Mouse (Mus musculus): ENCODE data around the gene Zswim1. TPM values are rescaled to one million over a fixed set of nuclear protein-coding genes. Genes with fewer than 3 reads are reported as not detected.
"Not testable (repeated sequence)": the region's sequence is repeated elsewhere in the genome, so short reads cannot be mapped to it uniquely, and the experiment has no call there.

The Zswim1 gene
- polyA plus RNA-seq, 1 experiment from 2014 or later: 20.4 TPM

DNA sequence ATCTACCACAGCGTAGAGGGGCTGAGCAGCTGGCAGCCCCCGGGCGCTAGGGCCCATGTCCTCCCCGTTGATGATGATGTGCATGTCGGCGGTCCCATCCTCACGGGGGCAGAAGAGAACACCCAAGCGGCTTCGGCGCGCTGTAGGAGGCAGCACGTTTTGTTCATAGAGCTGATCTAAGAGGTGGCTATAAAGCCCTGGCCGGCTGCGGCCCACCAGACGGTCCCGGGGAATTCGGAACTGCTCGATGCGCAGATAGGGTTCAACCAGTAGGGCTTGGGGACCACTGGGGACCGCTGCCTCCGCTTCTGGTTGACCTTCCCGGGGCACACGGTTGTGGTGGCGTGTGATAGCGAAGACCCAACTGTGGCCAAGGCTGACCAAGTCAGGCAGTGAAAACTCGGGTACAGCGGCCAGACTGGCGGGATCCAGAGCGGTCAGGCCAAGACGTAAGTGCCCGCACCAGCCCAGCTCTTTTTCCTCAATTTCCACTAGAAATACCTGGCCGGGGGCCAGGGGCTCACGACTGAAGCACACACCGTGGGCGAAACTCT lies 10.3 kb downstream of the Zswim1 start, which contains the start of gene Ctsa:
Ctsa (plus strand) TSS at position 126 of the 554 bp plus-strand sequence.
- Histone ChIP-seq H3K9me3 (replicated peaks; ENCODE audit: control insufficient read depth, low read length) (no peaks in the 10 kb centered on the region), H3K27me3 (ENCODE audit: control insufficient read depth, insufficient read depth, low read length) (no peaks in the 10 kb centered on the region), H3K36me3 (replicated peaks; ENCODE audit: control insufficient read depth, insufficient read depth, low read depth, low read length) (no peaks in the 10 kb centered on the region; the same call in 1 of the 2 replicates), H3K4me2 (ENCODE audit: low read depth, low read length) (peak within 1 kb of the TSS; percentile 99), H3K4me3 (ENCODE audit: low read depth, low read length) (peak within 1 kb of the TSS; percentile 75), H3K4me1 (ENCODE audit: control insufficient read depth, insufficient read depth, low read length) (peaks cover 7% of the 10 kb centered on the region; the same call in 1 of the 2 replicates), H3K9ac (replicated peaks; ENCODE audit: low read length) (peak within 1 kb of the TSS; percentile 83), H3K27ac (replicated peaks; ENCODE audit: low read depth, low read length) (peak within 1 kb of the TSS; percentile 59)
- WGBS: 2% methylated on average over 35 of the region's 35 CpGs
- ATAC-seq (replicated peaks; ENCODE audit: insufficient number of reproducible peaks, low FRiP score, low TSS enrichment, low read depth) (peak; percentile 64), DNase-seq (ENCODE audit: low spot score) (peak; percentile 78)

DNA sequence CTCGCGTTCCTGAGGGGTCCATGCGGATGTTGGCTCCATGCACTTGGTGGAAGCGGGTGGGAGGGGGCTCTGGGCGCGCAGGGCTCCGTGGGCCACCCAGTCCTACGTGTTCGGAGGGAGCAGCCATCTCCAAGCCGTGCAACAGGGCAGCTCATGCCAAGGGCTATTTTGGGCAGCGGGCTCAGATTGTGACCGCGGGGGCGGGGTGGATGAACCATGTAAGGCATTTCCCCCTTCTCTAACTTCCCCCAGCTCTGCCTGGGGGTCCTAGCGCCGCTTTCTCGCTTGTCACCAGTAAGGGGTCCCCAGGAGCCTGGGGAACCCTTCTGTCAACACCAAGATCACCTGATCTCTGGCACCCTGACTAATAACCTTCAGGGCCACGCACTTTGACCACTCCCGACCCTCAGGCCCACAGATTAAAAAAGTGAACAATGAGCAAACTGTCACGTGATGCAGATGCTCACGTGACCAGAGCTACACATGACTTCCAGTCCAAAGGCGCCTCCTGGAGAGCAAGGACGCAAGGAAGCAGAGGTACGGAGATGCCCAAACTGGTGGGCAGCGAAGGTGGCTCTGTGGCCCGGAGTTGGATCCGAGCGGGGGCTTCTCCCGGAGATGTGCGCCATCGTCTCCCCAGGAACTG lies 11.0 kb downstream of the Zswim1 start, which contains the start of gene Neurl2:
Neurl2 (minus strand) TSS at position 143 of the 646 bp plus-strand sequence.
- under 1% methylated on average over 31 of the region's 31 CpGs for WGBS
- Histone ChIP-seq H3K36me3 (replicated peaks; ENCODE audit: control insufficient read depth, insufficient read depth, low read depth, low read length) (no peaks in the 10 kb centered on the region; the same call in 1 of the 2 replicates), H3K9me3 (replicated peaks; ENCODE audit: control insufficient read depth, low read length) (no peaks in the 10 kb centered on the region), H3K27ac (replicated peaks; ENCODE audit: low read depth, low read length) (peak within 1 kb of the TSS; percentile 59), H3K4me1 (ENCODE audit: control insufficient read depth, insufficient read depth, low read length) (peaks cover 7% of the 10 kb centered on the region; the same call in 1 of the 2 replicates), H3K4me2 (ENCODE audit: low read depth, low read length) (peak within 1 kb of the TSS; percentile 99), H3K9ac (replicated peaks; ENCODE audit: low read length) (peak within 1 kb of the TSS; percentile 83), H3K4me3 (ENCODE audit: low read depth, low read length) (peak within 1 kb of the TSS; percentile 75), H3K27me3 (ENCODE audit: control insufficient read depth, insufficient read depth, low read length) (no peaks in the 10 kb centered on the region)
- peak; percentile 97 for DNase-seq (ENCODE audit: low spot score)
- ATAC-seq (replicated peaks; ENCODE audit: insufficient number of reproducible peaks, low FRiP score, low TSS enrichment, low read depth): peak; percentile 60

DNA sequence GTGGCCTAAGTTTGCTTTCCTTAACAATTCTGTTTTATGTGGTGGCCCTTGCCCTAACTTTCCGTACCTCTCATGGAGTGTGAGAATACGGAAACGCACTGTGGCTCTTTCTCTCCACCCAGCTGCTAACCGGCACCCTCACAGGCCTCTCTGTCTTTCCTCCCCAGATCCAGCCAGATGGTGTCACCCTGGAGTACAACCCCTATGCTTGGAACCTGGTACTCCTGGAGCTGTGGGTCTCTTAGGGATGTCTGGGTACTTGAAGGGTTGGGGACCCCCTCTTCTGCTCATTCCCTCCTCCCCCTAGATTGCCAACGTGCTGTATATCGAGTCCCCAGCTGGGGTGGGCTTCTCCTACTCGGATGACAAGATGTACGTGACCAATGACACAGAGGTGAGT lies 12.0 kb downstream of the Zswim1 start:
- no peak for ATAC-seq (replicated peaks; ENCODE audit: insufficient number of reproducible peaks, low FRiP score, low TSS enrichment, low read depth)
- peak overlapping the region; percentile 75 for H3K4me3 ChIP-seq (ENCODE audit: low read depth, low read length)
- no peak for DNase-seq (ENCODE audit: low spot score)
- WGBS: 44% methylated on average over 8 of the region's 8 CpGs
- peak overlapping the region; percentile 83 for H3K9ac ChIP-seq (replicated peaks; ENCODE audit: low read length)
- H3K27me3 ChIP-seq (ENCODE audit: control insufficient read depth, insufficient read depth, low read length): no peaks in the 10 kb centered on the region
- no peak overlapping the region for H3K27ac ChIP-seq (replicated peaks; ENCODE audit: low read depth, low read length)
- H3K9me3 ChIP-seq (replicated peaks; ENCODE audit: control insufficient read depth, low read length): no peaks in the 10 kb centered on the region
- H3K4me2 ChIP-seq (ENCODE audit: low read depth, low read length): peak overlapping the region; percentile 99
- H3K4me1 ChIP-seq (ENCODE audit: control insufficient read depth, insufficient read depth, low read length): peaks cover 7% of the 10 kb centered on the region; the same call in 1 of the 2 replicates
- H3K36me3 ChIP-seq (replicated peaks; ENCODE audit: control insufficient read depth, insufficient read depth, low read depth, low read length): no peaks in the 10 kb centered on the region; the same call in 1 of the 2 replicates

DNA sequence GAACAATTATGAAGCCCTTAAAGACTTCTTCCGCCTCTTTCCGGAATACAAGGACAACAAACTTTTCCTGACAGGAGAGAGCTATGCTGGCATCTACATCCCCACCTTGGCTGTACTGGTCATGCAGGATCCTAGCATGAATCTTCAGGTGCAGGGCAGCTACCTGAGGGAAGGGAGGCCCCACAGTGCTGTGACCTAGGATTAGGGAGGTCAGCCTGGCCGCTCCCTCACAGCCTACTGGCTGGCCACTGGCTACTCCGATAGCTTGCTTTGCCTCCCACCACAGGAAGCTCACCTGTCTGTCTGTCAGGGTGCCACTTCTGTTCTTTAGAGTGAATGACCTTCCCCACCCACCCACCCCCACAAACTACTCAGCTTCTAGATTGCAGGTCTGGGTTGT lies 12.7 kb downstream of the Zswim1 start:
- no peak overlapping the region for H3K9ac ChIP-seq (replicated peaks; ENCODE audit: low read length)
- no peak for ATAC-seq (replicated peaks; ENCODE audit: insufficient number of reproducible peaks, low FRiP score, low TSS enrichment, low read depth)
- no peaks in the 10 kb centered on the region for H3K27me3 ChIP-seq (ENCODE audit: control insufficient read depth, insufficient read depth, low read length)
- H3K36me3 ChIP-seq (replicated peaks; ENCODE audit: control insufficient read depth, insufficient read depth, low read depth, low read length): no peaks in the 10 kb centered on the region; the same call in 1 of the 2 replicates
- DNase-seq (ENCODE audit: low spot score): no peak
- no peak overlapping the region for H3K27ac ChIP-seq (replicated peaks; ENCODE audit: low read depth, low read length)
- no peaks in the 10 kb centered on the region for H3K9me3 ChIP-seq (replicated peaks; ENCODE audit: control insufficient read depth, low read length)
- 97% methylated on average over 4 of the region's 4 CpGs for WGBS
- no peak overlapping the region for H3K4me2 ChIP-seq (ENCODE audit: low read depth, low read length)
- H3K4me3 ChIP-seq (ENCODE audit: low read depth, low read length): no peak overlapping the region
- peaks cover 7% of the 10 kb centered on the region; the same call in 1 of the 2 replicates for H3K4me1 ChIP-seq (ENCODE audit: control insufficient read depth, insufficient read depth, low read length)

DNA sequence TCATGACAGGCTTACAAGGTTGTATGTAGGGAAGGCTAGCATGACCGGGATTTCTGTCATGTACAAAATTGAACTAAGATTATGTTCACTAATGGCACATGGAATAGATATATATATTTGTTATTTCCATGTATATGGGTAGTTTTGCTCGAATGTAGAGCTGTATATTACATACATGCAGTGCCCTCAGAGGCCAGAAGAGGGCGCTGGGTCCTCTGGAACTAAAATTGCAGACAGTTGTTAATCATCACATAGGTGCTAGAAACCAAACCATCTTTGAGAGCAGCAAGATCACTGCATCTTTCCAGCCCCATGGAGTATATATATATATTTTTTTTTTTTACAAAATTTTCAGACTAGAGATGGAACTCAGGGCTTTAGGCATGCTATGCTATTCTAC lies 23.3 kb downstream of the Zswim1 start:
- Histone ChIP-seq H3K9me3 (replicated peaks; ENCODE audit: control insufficient read depth, low read length) (no peaks in the 10 kb centered on the region), H3K4me1 (ENCODE audit: control insufficient read depth, insufficient read depth, low read length) (no peaks in the 10 kb centered on the region), H3K36me3 (replicated peaks; ENCODE audit: control insufficient read depth, insufficient read depth, low read depth, low read length) (no peaks in the 10 kb centered on the region), H3K4me3 (ENCODE audit: low read depth, low read length) (no peak overlapping the region), H3K27me3 (ENCODE audit: control insufficient read depth, insufficient read depth, low read length) (no peaks in the 10 kb centered on the region), H3K4me2 (ENCODE audit: low read depth, low read length) (no peak overlapping the region), H3K9ac (replicated peaks; ENCODE audit: low read length) (no peak overlapping the region), H3K27ac (replicated peaks; ENCODE audit: low read depth, low read length) (no peak overlapping the region)
- DNase-seq (ENCODE audit: low spot score): peak; percentile 20
- 58% methylated on average over 3 of the region's 3 CpGs for WGBS
- ATAC-seq (replicated peaks; ENCODE audit: insufficient number of reproducible peaks, low FRiP score, low TSS enrichment, low read depth): no peak

DNA sequence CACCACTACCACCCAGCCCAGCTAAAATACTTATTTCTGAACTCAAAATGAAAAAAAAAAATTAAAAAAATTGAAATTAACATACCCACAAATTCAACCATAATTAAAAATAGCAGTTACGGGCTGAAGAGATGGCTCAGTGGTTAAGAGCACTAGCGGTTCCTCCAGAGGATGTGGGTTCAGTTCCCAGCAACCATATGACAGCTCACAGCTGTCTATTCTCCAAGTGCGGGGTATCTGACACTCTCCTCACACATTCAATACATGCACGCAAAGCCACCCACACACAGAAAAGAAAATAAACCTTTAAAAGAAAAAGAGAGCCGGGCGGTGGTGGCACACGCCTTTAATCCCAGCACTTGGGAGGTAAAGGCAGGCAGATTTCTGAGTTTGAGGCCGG lies 27.6 kb downstream of the Zswim1 start:
- Histone ChIP-seq H3K9me3 (replicated peaks; ENCODE audit: control insufficient read depth, low read length) (no peaks in the 10 kb centered on the region), H3K4me3 (ENCODE audit: low read depth, low read length) (no peak overlapping the region), H3K27me3 (ENCODE audit: control insufficient read depth, insufficient read depth, low read length) (0 out of 2 replicates have a peak, but pooled peaks cover 2% of the 10 kb centered on the region), H3K9ac (replicated peaks; ENCODE audit: low read length) (no peak overlapping the region), H3K36me3 (replicated peaks; ENCODE audit: control insufficient read depth, insufficient read depth, low read depth, low read length) (no peaks in the 10 kb centered on the region), H3K4me1 (ENCODE audit: control insufficient read depth, insufficient read depth, low read length) (no peaks in the 10 kb centered on the region), H3K27ac (replicated peaks; ENCODE audit: low read depth, low read length) (no peak overlapping the region), H3K4me2 (ENCODE audit: low read depth, low read length) (no peak overlapping the region)
- WGBS: 81% methylated on average over 8 of the region's 8 CpGs
- ATAC-seq (replicated peaks; ENCODE audit: insufficient number of reproducible peaks, low FRiP score, low TSS enrichment, low read depth): no peak
- DNase-seq (ENCODE audit: low spot score): no peak

DNA sequence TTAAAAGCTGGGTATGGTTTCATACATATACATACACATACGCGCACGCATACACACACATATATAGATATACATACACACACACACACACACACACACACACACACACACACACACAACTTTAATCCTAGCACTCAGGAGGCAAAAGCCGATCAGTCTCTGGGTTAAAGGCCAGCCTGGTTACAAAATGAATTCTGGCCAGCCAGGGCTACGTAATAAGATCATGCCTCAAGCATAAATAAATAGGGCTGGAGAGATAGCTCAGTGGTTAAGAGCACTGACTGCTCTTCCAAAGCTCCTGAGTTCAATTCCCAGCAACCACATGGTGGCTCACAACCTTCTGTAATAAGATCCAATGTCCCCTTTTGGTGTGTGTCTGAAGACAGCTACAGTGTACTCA lies 33.1 kb downstream of the Zswim1 start:
- not testable (repeated sequence) for H3K9me3 ChIP-seq (replicated peaks; ENCODE audit: control insufficient read depth, low read length); H3K4me3 ChIP-seq (ENCODE audit: low read depth, low read length); DNase-seq (ENCODE audit: low spot score); H3K36me3 ChIP-seq (replicated peaks; ENCODE audit: control insufficient read depth, insufficient read depth, low read depth, low read length); H3K9ac ChIP-seq (replicated peaks; ENCODE audit: low read length); H3K4me1 ChIP-seq (ENCODE audit: control insufficient read depth, insufficient read depth, low read length); H3K27me3 ChIP-seq (ENCODE audit: control insufficient read depth, insufficient read depth, low read length); ATAC-seq (replicated peaks; ENCODE audit: insufficient number of reproducible peaks, low FRiP score, low TSS enrichment, low read depth); H3K27ac ChIP-seq (replicated peaks; ENCODE audit: low read depth, low read length); H3K4me2 ChIP-seq (ENCODE audit: low read depth, low read length)
- 77% methylated on average over 5 of the region's 5 CpGs for WGBS

Measured in embryonic facial prominence, embryonic 11.5 days (tissue).